Mouse (Mus musculus) thymus, adult 2 months (tissue): ENCODE results near the gene Actl7b.

Experiments
- CTCF ChIP-seq: fragments of 200-500 bp; IDR thresholded peaks from 2 replicates; pipeline ENCODE4 v1.5.1; 2012; ENCODE audit warnings: mild to moderate bottlenecking, control low read depth, low read length, moderate library complexity, borderline replicate concordance; ENCODE audit not compliant: control insufficient read depth, poor library complexity, insufficient read depth; ENCODE audit errors: extremely low read depth
- POLR2A ChIP-seq: fragments of 200-500 bp; IDR thresholded peaks from 2 replicates; pipeline ENCODE4 v1.6.1; 2012; ENCODE audit warnings: mild to moderate bottlenecking, low read length, control low read depth, moderate library complexity; ENCODE audit not compliant: control insufficient read depth, poor library complexity, insufficient read depth; ENCODE audit errors: extremely low read depth

GRCm38 (mm10) chr4:56768913-56769312 lies 27.7 kb upstream of the Actl7b start:
- TF ChIP-seq CTCF, result no peak
- no peak for TF ChIP-seq POLR2A
